Mouse (Mus musculus) CH12.LX (cell line): Measurements from ENCODE around the gene Snrpg. TPM values are rescaled to one million over a fixed set of nuclear protein-coding genes. Genes with fewer than 3 reads are reported as not detected.

Source experiments
- DNase-seq: peaks from one replicate; pipeline ENCODE4 v3.0.0-alpha.2; 2013; ENCODE audit errors: extremely low read depth
- H3K27ac ChIP-seq: 2 replicates; pipeline ENCODE4 v1.5.1; 2012; ENCODE audit warnings: low read depth, mild to moderate bottlenecking, control low read depth, moderate library complexity; ENCODE audit not compliant: insufficient read depth
- H3K27me3 ChIP-seq: replicated peaks from 2 replicates; pipeline ENCODE3; 2012; ENCODE audit warnings: inconsistent platforms
- H3K36me3 ChIP-seq, 2 experiments: replicated peaks in 1 of 2; 2 replicates each; pipeline versions ENCODE3 to v1.6.1; 2012; ENCODE audit warnings: inconsistent platforms in 1 of 2, low read length in 1 of 2, mild to moderate bottlenecking in 1 of 2, mixed read lengths in 1 of 2, moderate library complexity in 1 of 2; ENCODE audit not compliant: control insufficient read depth in 1 of 2, insufficient read depth in 1 of 2
- H3K4me1 ChIP-seq, 2 experiments: 2 replicates each; pipeline ENCODE4 v1.6.1; 2012; ENCODE audit warnings: inconsistent platforms in 1 of 2, moderate library complexity in 1 of 2; ENCODE audit not compliant: insufficient read depth in 2 of 2, control insufficient read depth in 1 of 2
- H3K4me2 ChIP-seq: 2 replicates; pipeline ENCODE4 v1.6.1; 2012; ENCODE audit warnings: low read depth, mild to moderate bottlenecking, control low read depth; ENCODE audit not compliant: poor library complexity, insufficient read depth, severe bottlenecking
- H3K4me3 ChIP-seq, 3 experiments: fragments of 150-350 bp in 1 of 3; sonication (generic) in 1 of 3; replicated peaks in 1 of 3; 2 replicates each; pipeline versions ENCODE3 to v1.5.1; 2011 to 2012; ENCODE audit warnings: low read depth in 2 of 3, low read length in 2 of 3, mild to moderate bottlenecking in 2 of 3, moderate library complexity in 2 of 3, control low read depth in 1 of 3, improper control_type of control experiment in 1 of 3, inconsistent platforms in 1 of 3, mixed read lengths in 1 of 3; ENCODE audit not compliant: poor library complexity in 1 of 3
- H3K79me2 ChIP-seq: replicated peaks from 2 replicates; pipeline ENCODE4 v1.6.1; 2012; ENCODE audit warnings: mild to moderate bottlenecking, moderate library complexity; ENCODE audit not compliant: control insufficient read depth, poor library complexity, insufficient read depth, severe bottlenecking; ENCODE audit errors: extremely low read depth
- H3K9ac ChIP-seq: 2 replicates; pipeline ENCODE4 v1.6.1; 2012; ENCODE audit warnings: low read depth, mild to moderate bottlenecking, control low read depth, moderate library complexity; ENCODE audit not compliant: insufficient read depth
- H3K9me3 ChIP-seq: replicated peaks from 2 replicates; pipeline ENCODE3; 2012; ENCODE audit warnings: low read length, inconsistent platforms, mixed read lengths
- BHLHE40 ChIP-seq: IDR thresholded peaks from 2 replicates; pipeline ENCODE4 v1.6.1; 2011; ENCODE audit warnings: mild to moderate bottlenecking, low read depth, low read length, improper control_type of control experiment
- ELF1 ChIP-seq: IDR thresholded peaks from 2 replicates; pipeline ENCODE4 v1.6.1; 2014; ENCODE audit warnings: low read depth, mild to moderate bottlenecking, inconsistent platforms, low read length, improper control_type of control experiment
- GABPA ChIP-seq: IDR thresholded peaks from 2 replicates; pipeline ENCODE4 v1.6.1; 2012; ENCODE audit warnings: low read depth, low read length, improper control_type of control experiment, inconsistent platforms; ENCODE audit not compliant: insufficient replicate concordance
- HCFC1 ChIP-seq: IDR thresholded peaks from 2 replicates; pipeline ENCODE4 v1.6.1; 2012; ENCODE audit warnings: low read depth, mild to moderate bottlenecking, inconsistent platforms, low read length, improper control_type of control experiment
- JUN ChIP-seq: IDR thresholded peaks from 2 replicates; pipeline ENCODE4 v1.6.1; 2011; ENCODE audit warnings: low read depth, mild to moderate bottlenecking, low read length, improper control_type of control experiment, moderate library complexity; ENCODE audit not compliant: insufficient read depth
- JUND ChIP-seq: conservative IDR thresholded peaks from 2 replicates; pipeline ENCODE4 v1.6.1; 2011; ENCODE audit warnings: low read depth, low read length, improper control_type of control experiment
- MAX ChIP-seq: IDR thresholded peaks from 2 replicates; pipeline ENCODE4 v1.6.1; 2011; ENCODE audit warnings: low read length, improper control_type of control experiment
- MAZ ChIP-seq: IDR thresholded peaks from 2 replicates; pipeline ENCODE4 v1.6.1; 2012; ENCODE audit warnings: low read depth, mild to moderate bottlenecking, inconsistent platforms, low read length, improper control_type of control experiment, moderate library complexity
- MXI1 ChIP-seq: IDR thresholded peaks from 2 replicates; pipeline ENCODE4 v1.6.1; 2011; ENCODE audit warnings: mild to moderate bottlenecking, low read depth, low read length, improper control_type of control experiment
- MYC ChIP-seq: IDR thresholded peaks from 2 replicates; pipeline ENCODE4 v1.6.1; 2011; ENCODE audit warnings: low read depth, mild to moderate bottlenecking, improper control_type of control experiment, low read length
- RCOR1 ChIP-seq: conservative IDR thresholded peaks from 2 replicates; pipeline ENCODE4 v1.6.1; 2012; ENCODE audit warnings: low read depth, mild to moderate bottlenecking, inconsistent platforms, low read length, improper control_type of control experiment
- SIN3A ChIP-seq: IDR thresholded peaks from 2 replicates; pipeline ENCODE4 v1.6.1; 2012; ENCODE audit warnings: low read length, improper control_type of control experiment, inconsistent platforms
- SMC3 ChIP-seq: IDR thresholded peaks from 2 replicates; pipeline ENCODE4 v1.6.1; 2011; ENCODE audit warnings: low read depth, low read length, improper control_type of control experiment
- TBP ChIP-seq: conservative IDR thresholded peaks from 2 replicates; pipeline ENCODE4 v1.6.1; 2011; ENCODE audit warnings: low read depth, low read length, improper control_type of control experiment
- UBTF ChIP-seq: IDR thresholded peaks from 2 replicates; pipeline ENCODE4 v1.6.1; 2012; ENCODE audit warnings: low read depth, mild to moderate bottlenecking, inconsistent platforms, low read length, improper control_type of control experiment, moderate library complexity
- ZC3H11A ChIP-seq: IDR thresholded peaks from 2 replicates; pipeline ENCODE4 v1.6.1; 2012; ENCODE audit warnings: low read depth, mild to moderate bottlenecking, inconsistent platforms, low read length, improper control_type of control experiment
- ZMIZ1 ChIP-seq: IDR thresholded peaks from 2 replicates; pipeline ENCODE4 v1.6.1; 2012; ENCODE audit warnings: low read depth, mild to moderate bottlenecking, inconsistent platforms, low read length, improper control_type of control experiment
- ZNF384 ChIP-seq: IDR thresholded peaks from 2 replicates; pipeline ENCODE4 v1.6.1; 2012; ENCODE audit warnings: low read depth, low read length, improper control_type of control experiment, inconsistent platforms
- dilution Hi-C: fragments of 300-500 bp; cut with MboI; formaldehyde crosslinking; loops from 2 replicates; pipeline ENCODE4 v1.14.3; 2020; ENCODE audit warnings: low sequenced_read_pairs; ENCODE audit not compliant: extremely low pct_unique_long_range_greater_than_20kb, extremely low pct_ligation_motif_present
- in situ Hi-C: fragments of 300-500 bp; cut with MboI; formaldehyde crosslinking; loops from 3 replicates; pipeline ENCODE4 v1.14.3; 2019; ENCODE audit warnings: low sequenced_read_pairs, low pct_ligation_motif_present, low pct_unique_long_range_greater_than_20kb, mixed read lengths
- polyA plus RNA-seq: library from polyadenylated mRNA; unstranded; fragments of >175 nt; gene quantifications from 2 replicates; pipeline ENCODE4 v1.2.1, GENCODE M21; 2012; ENCODE audit warnings: low read depth; ENCODE audit not compliant: insufficient read length
- total RNA-seq, 2 experiments: library from RNA; depleted of rRNA; stranded (reverse); fragments of 300-350 nt in 1 of 2; fragments of >200 nt in 1 of 2; gene quantifications; 2 replicates each; pipeline ENCODE4 v1.2.3; 2012 to 2014

Gene Snrpg
- total and polyA plus RNA-seq, 3 experiments, result 146 to 462 (median 446) TPM

GRCm38 (mm10) chr6:86356956-86357355, 14.1 kb upstream of the Snrpg start:
- Histone ChIP-seq H3K9ac (no peak overlapping the region), H3K27ac (no peak overlapping the region), H3K9me3 (peaks cover 6% of the 10 kb centered on the region), H3K4me2 (no peak overlapping the region), H3K79me2 (no peaks in the 10 kb centered on the region), H3K36me3 (no peaks in the 10 kb centered on the region), H3K4me1 (no peaks in the 10 kb centered on the region), H3K27me3 (peaks cover 87% of the 10 kb centered on the region), H3K4me3 (no peak overlapping the region)
- TF ChIP-seq ZMIZ1 (no peak), TBP (no peak)
- DNase-seq, result no peak
- dilution Hi-C loops (no loop called here), in situ Hi-C loops (loop anchor here (25.0 kb wide), 1 partner anchor 345 kb away; the partner anchor contains the start of gene Figla)

- no peak for DNase-seq
- peaks cover under 1% of the 10 kb centered on the region; the same call in 1 of the 2 replicates for H3K79me2 ChIP-seq
- H3K27me3 ChIP-seq, result peaks cover 74% of the 10 kb centered on the region
- H3K4me3 ChIP-seq, result no peak overlapping the region
- in situ Hi-C loops (loop anchor here (5.0 to 25.0 kb wide), 2 partner anchors 233 to 348 kb away; partner anchors contain the start of gene Figla), dilution Hi-C loops (no loop called here)
- peaks cover 0 to 5% of the 10 kb centered on the region in 2 experiments; a peak in 1 of 4 replicates for H3K4me1 ChIP-seq
- no peak for TF ChIP-seq TBP
- no peak for TF ChIP-seq ELF1
- no peak for TF ChIP-seq HCFC1
- TF ChIP-seq ZC3H11A, result no peak
- no peak for TF ChIP-seq RCOR1
- TF ChIP-seq MAZ, result no peak
- no peak for TF ChIP-seq UBTF
- no peak for TF ChIP-seq MYC
- TF ChIP-seq JUND, result no peak
- no peak for TF ChIP-seq ZNF384
- TF ChIP-seq ZMIZ1, result no peak
- TF ChIP-seq JUN, result no peak
- TF ChIP-seq SMC3, result no peak
- no peak for TF ChIP-seq GABPA
- no peak for TF ChIP-seq BHLHE40
- TF ChIP-seq MAX, result no peak
- no peak for TF ChIP-seq MXI1
- no peak for TF ChIP-seq SIN3A
- H3K4me2 ChIP-seq, result no peak overlapping the region
- H3K27ac ChIP-seq, result no peak overlapping the region
- H3K9me3 ChIP-seq, result peaks cover 6% of the 10 kb centered on the region
- no peaks in the 10 kb centered on the region for H3K36me3 ChIP-seq
- no peak overlapping the region for H3K9ac ChIP-seq
These were observed 10.4 kb upstream of the Snrpg start for GRCm38 (mm10) chr6:86360691-86361090.
